Mouse (Mus musculus) heart, postnatal 0 days (tissue): ENCODE measurements around the gene Mast3. TPM values are rescaled to one million over a fixed set of nuclear protein-coding genes. Genes with fewer than 3 reads are reported as not detected.

Experiments
- ATAC-seq: fragments of 200-750 bp; cut with Nextera tagmentation; 2 replicates; pipeline ENCODE4 v1.8.0; 2017; ENCODE audit warnings: low read depth, moderate number of reproducible peaks, moderate library complexity; ENCODE audit not compliant: insufficient read depth
- DNase-seq: peaks from one replicate; pipeline ENCODE4 v3.0.0-alpha.2; 2016; ENCODE audit warnings: low spot score
- H3K27ac ChIP-seq: fragments of 300-500 bp; sonication (generic); 2 replicates; pipeline ENCODE4 v1.5.1; 2014; ENCODE audit warnings: low read depth, mild to moderate bottlenecking
- H3K27me3 ChIP-seq: fragments of 300-500 bp; sonication (generic); 2 replicates; pipeline ENCODE4 v1.6.1; 2014; ENCODE audit warnings: low read length, mixed read lengths; ENCODE audit not compliant: control insufficient read depth, insufficient read depth
- H3K36me3 ChIP-seq: fragments of 300-500 bp; sonication (generic); replicated peaks from 2 replicates; pipeline ENCODE4 v1.6.1; 2014; ENCODE audit warnings: low read length, mixed read lengths; ENCODE audit not compliant: control insufficient read depth, insufficient read depth
- H3K4me1 ChIP-seq: fragments of 300-500 bp; sonication (generic); 2 replicates; pipeline ENCODE4 v1.6.1; 2014; ENCODE audit warnings: antibody characterized with exemption; ENCODE audit not compliant: control insufficient read depth, insufficient read depth
- H3K4me2 ChIP-seq: fragments of 300-500 bp; sonication (generic); 2 replicates; pipeline ENCODE4 v1.6.1; 2014; ENCODE audit warnings: low read depth, mild to moderate bottlenecking, low read length, moderate library complexity
- H3K4me3 ChIP-seq: fragments of 300-500 bp; sonication (generic); 2 replicates; pipeline ENCODE4 v1.5.1; 2014; ENCODE audit warnings: low read depth, low read length
- H3K9ac ChIP-seq: fragments of 300-500 bp; sonication (generic); replicated peaks from 2 replicates; pipeline ENCODE4 v1.6.1; 2014; ENCODE audit warnings: low read depth, low read length, mixed read lengths
- H3K9me3 ChIP-seq: fragments of 300-500 bp; sonication (generic); replicated peaks from 2 replicates; pipeline ENCODE4 v1.6.1; 2016; ENCODE audit warnings: low read length; ENCODE audit not compliant: control insufficient read depth
- CTCF ChIP-seq: IDR thresholded peaks from 2 replicates; pipeline ENCODE4 v1.5.1; 2016; ENCODE audit warnings: antibody characterized with exemption, control low read depth, low read depth
- EP300 ChIP-seq: IDR thresholded peaks from 2 replicates; pipeline ENCODE4 v1.6.1; 2016; ENCODE audit warnings: antibody characterized with exemption, low read depth
- WGBS: fragments of 180-500 bp; shearing (Covaris S2); extraction: QIAGEN DNeasy Blood & Tissue Kit; methylation state at CpG from one replicate; pipeline ENCODE4 v1.1.7; 2014; 5-methylcytosine and 5-hydroxymethylcytosine counted together
- polyA plus RNA-seq: library from polyadenylated mRNA; unstranded; fragments of >200 nt; fragmentation: Nextera tagmentation; extraction: Ambion mirVana; gene quantifications from 2 replicates; pipeline ENCODE4 v1.2.1, GENCODE M21; 2015
- total RNA-seq: library from RNA; depleted of rRNA; stranded (reverse); fragments of >200 nt; gene quantifications from 2 replicates; pipeline ENCODE4 v1.2.3, GENCODE M21; 2014; ENCODE audit warnings: low replicate concordance

The Mast3 gene
- total and polyA plus RNA-seq, 2 experiments from 2014 or later: 2.3 to 5.6 TPM

DNA sequence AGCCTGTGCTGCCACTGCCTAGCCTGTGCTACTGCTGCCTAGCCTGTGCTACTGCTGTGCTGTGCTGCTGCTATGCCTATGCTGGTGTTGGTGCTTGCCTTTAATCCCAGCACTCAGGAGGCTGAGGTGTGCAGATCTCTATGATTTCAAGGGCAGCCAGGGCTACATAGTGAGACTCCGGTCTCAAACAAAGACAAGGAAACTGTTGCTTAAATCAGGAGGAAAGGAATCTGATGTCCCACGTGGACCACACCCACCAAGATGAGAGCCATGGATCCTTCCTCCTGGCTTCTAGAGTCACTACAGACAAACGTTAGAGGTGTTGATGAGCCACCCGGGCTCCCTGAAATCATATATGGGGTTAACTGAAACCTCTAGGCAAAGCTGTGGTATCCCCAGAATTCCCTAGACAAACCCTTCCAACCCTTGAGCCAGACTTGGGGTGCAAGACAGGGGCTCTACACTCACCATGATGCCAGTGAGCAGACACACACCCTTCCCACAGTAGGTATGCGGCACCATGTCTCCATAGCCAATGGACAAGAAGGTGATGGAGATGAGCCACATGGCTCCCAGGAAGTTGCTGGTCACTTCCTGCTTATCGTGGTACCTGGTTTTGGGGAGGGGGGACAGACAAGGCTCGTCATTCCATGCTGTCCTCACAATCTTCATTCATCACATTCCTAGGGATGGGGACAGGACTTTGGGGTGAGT is 45.4 kb upstream of the Mast3 start:
- no peaks in the 10 kb centered on the region for H3K27me3 ChIP-seq
- H3K4me1 ChIP-seq: no peaks in the 10 kb centered on the region
- H3K9ac ChIP-seq: no peak overlapping the region
- H3K27ac ChIP-seq: no peak overlapping the region
- TF ChIP-seq CTCF (no peak), EP300 (no peak)
- ATAC-seq (no peak), DNase-seq (no peak)
- H3K36me3 ChIP-seq: no peaks in the 10 kb centered on the region
- no peaks in the 10 kb centered on the region for H3K9me3 ChIP-seq
- WGBS: 58% methylated on average over 7 of the region's 7 CpGs
- no peak overlapping the region for H3K4me2 ChIP-seq
- no peak overlapping the region for H3K4me3 ChIP-seq

DNA sequence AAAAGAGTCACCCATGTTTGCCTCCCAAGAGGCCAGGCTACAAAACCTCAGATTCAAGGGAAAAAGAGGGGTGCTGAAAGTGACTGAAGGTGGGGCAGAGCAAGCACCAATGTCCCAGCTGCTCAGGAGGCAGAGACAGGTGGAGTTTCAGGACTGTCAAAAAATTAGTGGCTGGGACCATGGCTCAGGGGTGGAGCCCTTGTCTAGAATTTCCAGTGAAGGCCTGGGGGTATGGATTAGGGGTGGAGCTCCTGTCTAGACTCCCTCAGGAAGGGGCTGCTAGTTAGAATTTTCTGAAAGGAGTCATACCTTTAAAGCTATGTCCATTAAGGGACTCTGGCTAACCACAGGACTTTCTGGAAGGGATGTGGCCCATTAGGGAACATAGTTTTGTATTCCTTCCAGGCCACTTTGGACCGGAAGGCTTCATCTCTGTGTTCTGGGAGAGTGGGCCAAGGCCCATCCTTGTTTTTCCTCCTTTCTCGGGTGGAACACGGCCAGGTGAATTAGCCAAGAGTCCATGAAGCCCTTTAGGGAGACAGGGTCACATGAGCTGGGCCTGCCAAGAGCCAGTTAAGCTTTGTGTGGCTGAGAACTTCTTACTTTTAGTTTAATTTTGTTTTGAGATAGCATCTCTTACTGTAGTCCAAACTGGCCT is 44.6 kb upstream of the Mast3 start:
- Histone ChIP-seq H3K27me3 (no peaks in the 10 kb centered on the region), H3K9ac (no peak overlapping the region), H3K27ac (no peak overlapping the region), H3K4me3 (no peak overlapping the region), H3K4me1 (no peaks in the 10 kb centered on the region), H3K4me2 (no peak overlapping the region), H3K36me3 (no peaks in the 10 kb centered on the region), H3K9me3 (no peaks in the 10 kb centered on the region)
- TF ChIP-seq CTCF: no peak
- TF ChIP-seq EP300: no peak
- WGBS: 75% methylated on average over 3 of the region's 3 CpGs
- DNase-seq: no peak
- ATAC-seq: no peak

DNA sequence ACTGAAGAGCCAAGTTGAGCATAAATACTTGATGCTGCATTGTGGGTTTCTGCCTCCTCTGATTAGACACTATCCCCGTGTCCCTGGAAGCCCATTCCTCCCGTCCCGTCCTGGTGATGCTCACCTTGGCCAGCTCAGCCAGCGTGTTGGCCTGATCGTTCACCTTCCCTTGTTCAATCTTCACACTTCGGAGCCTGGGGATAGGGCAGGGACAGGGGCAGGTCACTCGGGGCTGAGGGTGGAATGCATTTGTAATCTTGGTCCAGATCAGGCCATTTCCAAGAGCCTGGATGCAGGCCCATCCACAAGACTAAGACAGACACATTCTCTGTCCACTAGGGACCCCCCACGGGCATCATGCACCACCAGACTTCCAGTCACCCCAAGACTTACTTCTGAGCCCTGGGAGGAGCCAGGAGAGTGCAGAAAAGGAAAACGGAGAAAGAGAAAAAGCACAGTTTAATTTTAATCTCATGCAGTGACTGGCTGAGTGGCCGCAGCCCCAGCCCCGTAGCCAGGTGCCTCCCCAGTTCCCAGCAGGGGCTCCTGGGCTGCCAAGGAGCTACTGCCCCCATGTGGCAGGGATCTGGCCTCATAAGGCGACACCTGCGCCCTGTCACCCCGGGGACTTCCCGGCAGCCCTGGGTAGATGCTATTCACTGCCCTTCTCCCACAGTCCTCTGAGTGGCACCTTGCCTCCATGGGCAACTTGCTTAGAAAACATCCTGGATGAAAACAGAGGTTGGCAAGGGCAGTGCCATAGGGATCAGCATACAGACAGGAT is 41.7 kb upstream of the Mast3 start:
- ATAC-seq (no peak), DNase-seq (no peak)
- no peak for TF ChIP-seq CTCF
- TF ChIP-seq EP300: no peak
- no peak overlapping the region for H3K9ac ChIP-seq
- H3K27ac ChIP-seq: no peak overlapping the region
- WGBS: 40% methylated on average over 15 of the region's 15 CpGs
- no peaks in the 10 kb centered on the region for H3K4me1 ChIP-seq
- no peaks in the 10 kb centered on the region for H3K9me3 ChIP-seq
- no peaks in the 10 kb centered on the region for H3K27me3 ChIP-seq
- no peaks in the 10 kb centered on the region for H3K36me3 ChIP-seq
- no peak overlapping the region for H3K4me3 ChIP-seq
- H3K4me2 ChIP-seq: no peak overlapping the region

- H3K27me3 ChIP-seq: no peaks in the 10 kb centered on the region
- no peak for DNase-seq
- no peak overlapping the region for H3K4me3 ChIP-seq
- no peaks in the 10 kb centered on the region for H3K36me3 ChIP-seq
- TF ChIP-seq EP300: no peak
- TF ChIP-seq CTCF: no peak
- ATAC-seq: no peak
- 47% methylated on average over 5 of the region's 5 CpGs for WGBS
- H3K4me1 ChIP-seq: no peaks in the 10 kb centered on the region
- no peak overlapping the region for H3K27ac ChIP-seq
- no peak overlapping the region for H3K9ac ChIP-seq
- no peaks in the 10 kb centered on the region for H3K9me3 ChIP-seq
- H3K4me2 ChIP-seq: no peak overlapping the region
These were observed 40.3 kb upstream of the Mast3 start for GRCm38 (mm10) chr8:70845108-70845507.

GRCm38 (mm10) chr8:70844523-70844922 is 39.7 kb upstream of the Mast3 start:
- Histone ChIP-seq H3K4me2 (no peak overlapping the region), H3K9me3 (no peaks in the 10 kb centered on the region), H3K4me1 (no peaks in the 10 kb centered on the region), H3K36me3 (no peaks in the 10 kb centered on the region), H3K9ac (no peak overlapping the region), H3K27ac (no peak overlapping the region), H3K4me3 (no peak overlapping the region), H3K27me3 (no peaks in the 10 kb centered on the region)
- peak; percentile 94 for TF ChIP-seq CTCF
- TF ChIP-seq EP300: no peak
- peak; percentile 79 for DNase-seq
- no peak for ATAC-seq
- 3% methylated on average over 6 of the region's 6 CpGs for WGBS
